Mouse (Mus musculus) 3134 (cell line): Measurements from ENCODE around the gene Peli3.
"Not testable (repeated sequence)": the region's sequence is repeated elsewhere in the genome, so short reads cannot be mapped to it uniquely, and the experiment has no call there.

Experiments
- DNase-seq: peaks from one replicate; pipeline ENCODE4 v3.0.0-alpha.2; 2011; ENCODE audit warnings: low spot score; ENCODE audit not compliant: insufficient read length; ENCODE audit errors: extremely low read depth

Gene Peli3

DNA sequence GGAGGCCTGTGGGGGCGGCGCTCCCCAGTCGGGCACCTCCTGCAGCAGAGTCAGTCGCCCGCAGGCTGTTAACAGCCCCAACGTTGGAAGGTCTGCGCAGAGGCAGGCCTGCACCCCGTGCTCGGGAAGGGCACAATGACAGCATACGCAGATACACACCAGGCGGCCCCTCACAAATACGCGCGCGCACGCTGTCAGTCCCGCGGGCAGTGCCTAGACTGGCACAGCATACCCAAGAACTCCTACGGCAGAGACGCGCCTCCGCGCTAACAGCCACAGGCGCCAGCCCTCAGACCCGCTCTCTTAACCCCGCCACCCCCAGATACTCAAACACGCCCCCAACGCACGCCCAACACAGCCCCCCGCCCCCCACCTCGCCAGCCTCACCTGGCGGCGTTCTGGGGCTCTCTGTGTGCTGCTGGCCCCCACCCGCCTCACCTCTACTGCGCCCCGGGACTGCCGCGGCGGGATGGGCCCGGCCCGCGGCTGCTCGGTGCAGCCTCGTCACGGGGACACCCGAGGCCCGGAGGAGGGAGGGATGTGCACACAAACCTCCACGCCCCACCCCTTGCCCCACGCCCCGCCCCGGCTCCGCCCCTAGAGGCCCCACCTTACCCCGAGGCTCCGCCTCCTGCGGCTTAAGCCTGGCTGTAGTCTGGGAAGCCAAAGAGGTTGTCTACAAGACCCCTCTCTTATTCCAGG lies at the start of gene Peli3:
Gene Peli3, minus strand, starts transcription at position 577 of the 702 bp plus-strand sequence.
- DNase-seq = peak; percentile 76

DNA sequence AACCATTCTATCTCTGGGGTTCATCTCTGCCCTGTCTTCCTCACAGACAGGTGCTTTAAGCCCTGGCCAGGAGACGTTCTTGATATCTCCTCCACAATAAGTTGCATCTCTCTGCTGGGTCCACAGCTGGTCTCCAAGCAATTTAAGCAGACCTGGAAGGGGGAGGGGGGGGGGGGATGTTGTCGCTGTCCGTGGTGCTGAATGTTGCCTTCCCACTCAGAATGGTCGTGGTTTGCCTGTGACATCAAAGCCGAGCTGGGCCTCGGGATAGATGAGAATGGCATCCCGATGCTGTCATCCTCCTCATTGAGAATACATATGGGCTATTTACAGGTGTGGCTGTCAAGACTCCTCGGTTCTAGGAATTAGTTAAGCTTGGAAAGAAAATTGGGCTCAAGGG lies 49.4 kb upstream of the Peli3 start:
- no peak for DNase-seq

DNA sequence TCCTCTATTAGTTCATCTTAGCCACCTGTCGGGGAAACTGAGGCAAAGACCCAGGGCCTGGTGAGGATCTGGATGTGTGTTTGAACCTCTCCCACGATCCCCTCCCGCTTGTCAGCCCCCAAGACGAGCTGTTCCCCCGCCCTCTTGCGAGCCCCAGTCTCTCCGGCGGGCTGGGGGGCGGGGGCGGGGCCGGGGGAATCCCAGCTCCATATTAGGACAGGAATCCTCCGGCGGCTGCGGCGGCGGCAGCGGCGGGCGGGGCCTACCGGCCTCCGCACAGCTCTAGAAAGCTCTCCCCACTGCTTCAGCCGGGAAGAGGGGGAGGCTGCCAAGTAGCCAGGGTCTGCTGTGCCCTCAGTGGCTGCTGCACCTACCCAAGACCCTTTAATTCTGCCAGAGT lies 47.8 kb upstream of the Peli3 start:
- DNase-seq = no peak

DNA sequence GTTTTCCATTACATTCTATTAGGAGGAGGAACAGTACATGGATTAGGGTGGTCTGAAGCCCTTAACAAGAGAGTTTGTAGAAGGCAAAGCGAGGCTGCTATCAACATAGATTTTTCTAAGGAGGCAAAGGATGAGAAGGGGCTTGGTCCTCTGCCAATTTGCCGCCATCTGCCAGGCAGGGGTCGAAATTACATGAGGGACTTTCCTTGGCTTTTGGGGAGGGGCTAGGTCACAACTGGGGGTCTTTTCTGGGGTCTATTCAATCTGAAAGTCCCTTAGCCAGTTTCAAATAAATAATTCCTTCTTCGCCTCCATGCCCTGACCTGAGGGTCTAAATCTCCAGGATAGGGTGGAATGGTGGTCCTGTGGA lies 47.3 kb upstream of the Peli3 start, which contains the start of gene Npas4:
Gene Npas4, minus strand, starts transcription at position 61 of the 370 bp plus-strand sequence.
- no peak for DNase-seq

DNA sequence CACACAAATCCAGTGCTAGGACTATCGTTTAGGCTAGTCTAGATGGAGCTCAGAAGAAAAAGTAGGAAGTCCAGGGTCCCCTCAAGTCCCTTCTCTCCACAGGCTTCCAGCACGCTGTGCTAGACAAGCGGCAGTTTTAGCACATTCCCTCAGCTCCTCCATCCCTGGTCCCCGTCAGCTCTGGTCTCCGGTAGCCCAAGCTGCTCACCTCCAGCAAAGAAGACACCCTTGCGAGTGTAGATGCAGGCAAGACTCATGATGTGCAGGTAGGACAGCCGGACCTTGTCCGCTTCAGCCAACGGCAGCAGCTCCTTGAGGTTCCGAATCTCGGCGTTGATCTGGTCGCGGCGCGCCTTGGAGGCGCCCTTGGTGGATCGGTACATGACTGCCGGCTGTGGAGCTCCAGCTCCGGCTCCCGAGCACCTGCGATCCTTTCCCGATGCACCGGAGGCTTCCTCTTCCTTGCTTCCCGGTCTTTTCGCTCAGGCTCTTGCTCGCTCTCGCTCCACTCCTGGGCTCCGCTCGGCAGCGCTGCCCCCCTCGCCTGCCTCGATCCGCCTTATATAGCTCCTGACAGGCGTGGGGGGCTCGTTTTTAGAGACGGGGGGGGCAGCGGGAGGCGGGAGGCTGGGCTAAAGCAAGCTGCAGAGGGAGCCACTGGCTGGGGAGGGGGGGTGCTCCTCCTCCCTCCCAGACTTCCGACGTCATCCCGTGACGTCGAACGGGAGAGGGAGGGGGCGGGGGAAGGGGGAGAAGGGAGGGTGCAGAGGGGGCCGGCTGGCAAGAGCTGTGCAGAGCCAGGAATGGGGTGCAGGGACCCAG lies 46.7 kb upstream of the Peli3 start:
- DNase-seq = no peak

DNA sequence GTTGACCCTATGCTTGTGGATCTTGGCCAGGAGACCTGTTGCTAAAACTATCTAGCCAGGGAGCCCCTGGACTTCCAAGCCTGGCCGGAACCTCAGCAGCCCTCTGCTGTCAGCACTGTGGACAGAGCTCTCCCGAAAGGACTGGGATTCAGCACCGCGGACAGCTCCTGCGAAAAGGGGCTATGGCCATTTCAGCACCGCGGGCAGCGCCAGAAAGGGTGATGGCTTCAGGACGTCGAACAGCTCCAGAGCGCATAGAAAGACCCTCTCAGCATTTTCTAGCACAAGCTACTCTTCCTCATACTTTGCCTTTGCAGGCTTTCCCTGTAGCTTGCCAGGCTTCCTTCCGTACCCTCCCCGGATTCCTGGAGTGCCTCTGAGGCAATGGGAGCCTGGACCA lies 46.1 kb upstream of the Peli3 start:
- DNase-seq = peak; percentile 56

DNA sequence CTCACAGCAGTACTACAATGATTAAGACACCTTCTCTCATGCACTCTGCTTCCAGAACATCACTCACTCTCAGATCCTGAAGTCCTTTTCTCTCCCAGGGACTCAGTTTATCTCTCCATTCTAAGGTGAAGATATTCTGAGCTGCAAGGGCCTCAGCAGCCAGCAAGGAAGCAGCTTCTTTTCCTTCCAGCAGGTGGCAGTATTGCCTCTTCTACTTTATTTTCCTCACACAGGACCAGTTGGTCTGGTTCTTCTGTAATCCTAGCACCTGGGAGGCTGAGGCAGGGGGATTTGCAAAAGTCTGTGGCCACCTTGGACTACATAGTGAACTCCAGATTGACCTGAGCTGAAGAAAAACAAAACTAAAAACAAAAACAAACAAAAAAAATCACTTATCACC lies 38.8 kb upstream of the Peli3 start:
- DNase-seq = peak; percentile 27

DNA sequence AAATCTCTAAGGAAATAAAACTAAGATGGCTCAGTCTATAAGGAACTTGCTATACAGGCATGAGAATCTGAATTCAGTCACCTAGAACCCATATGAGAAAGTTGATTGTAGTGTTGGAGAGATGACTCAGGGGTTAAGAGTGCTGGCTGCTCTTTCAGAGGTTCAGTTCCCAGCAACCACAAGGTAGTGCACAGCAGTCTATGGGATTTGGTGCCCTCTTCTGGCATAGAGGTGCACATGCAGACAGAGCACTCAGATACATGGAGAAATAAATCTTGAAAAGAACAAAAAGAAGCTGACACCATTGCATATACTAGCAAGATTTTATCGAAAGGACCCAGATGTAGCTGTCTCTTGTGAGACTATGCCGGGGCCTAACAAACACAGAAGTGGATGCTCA lies 25.3 kb upstream of the Peli3 start:
- peak; percentile 32 for DNase-seq

DNA sequence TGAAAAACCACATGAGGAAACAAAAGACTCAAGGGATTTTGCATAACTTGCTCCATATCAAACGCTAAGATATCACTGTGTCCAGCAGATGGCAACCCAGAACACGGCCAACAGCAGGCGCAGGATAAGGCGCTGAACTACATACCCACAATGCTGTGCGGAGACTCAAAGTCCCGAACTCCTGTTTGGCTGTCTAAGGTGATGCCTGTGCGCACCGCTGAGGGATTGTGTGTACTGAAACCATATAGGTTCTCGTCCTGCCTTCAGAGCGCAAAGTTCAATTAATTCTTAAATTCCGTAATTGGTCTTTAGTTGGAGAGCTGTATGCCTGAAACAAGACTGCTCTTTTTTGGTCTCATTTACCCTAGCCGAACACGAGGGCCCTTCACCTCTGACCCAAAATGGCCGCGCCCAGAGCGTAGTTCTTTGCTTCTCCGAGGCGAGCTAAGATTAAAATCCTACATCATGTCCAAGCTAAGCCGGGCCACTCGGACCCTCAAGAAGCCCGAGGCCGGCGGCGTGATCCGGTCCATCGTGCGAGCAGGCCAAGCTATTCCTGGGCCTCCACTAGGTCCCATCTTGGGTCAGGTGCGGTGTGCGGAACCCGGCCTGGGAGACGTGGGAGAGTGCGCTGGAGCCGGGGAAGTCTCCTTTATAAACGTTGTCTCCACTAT lies 19.1 kb upstream of the Peli3 start, which contains the start of gene Mrpl11:
Gene Mrpl11, plus strand, starts transcription at position 220 of the 674 bp plus-strand sequence.
- peak; percentile 79 for DNase-seq

DNA sequence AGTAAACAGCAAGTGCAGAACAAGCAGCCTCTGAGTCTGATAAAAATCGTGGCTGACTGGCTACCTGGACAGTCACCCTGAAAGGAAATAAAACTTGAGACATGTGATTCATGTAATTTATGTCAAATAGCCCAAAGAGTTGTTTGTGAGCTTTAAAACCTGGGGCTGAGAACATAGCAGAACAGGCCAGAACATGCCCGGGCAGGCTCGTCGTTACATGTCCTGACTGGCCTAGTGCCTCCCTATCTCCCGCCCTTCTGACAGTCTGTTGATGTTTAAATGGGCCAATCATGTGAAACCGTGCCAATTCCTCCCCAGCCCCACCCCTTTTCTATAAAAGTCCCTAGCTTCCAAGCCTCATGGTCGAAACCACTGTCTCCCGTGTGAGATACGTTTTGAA lies 5.7 kb upstream of the Peli3 start:
- not testable (repeated sequence) for DNase-seq

DNA sequence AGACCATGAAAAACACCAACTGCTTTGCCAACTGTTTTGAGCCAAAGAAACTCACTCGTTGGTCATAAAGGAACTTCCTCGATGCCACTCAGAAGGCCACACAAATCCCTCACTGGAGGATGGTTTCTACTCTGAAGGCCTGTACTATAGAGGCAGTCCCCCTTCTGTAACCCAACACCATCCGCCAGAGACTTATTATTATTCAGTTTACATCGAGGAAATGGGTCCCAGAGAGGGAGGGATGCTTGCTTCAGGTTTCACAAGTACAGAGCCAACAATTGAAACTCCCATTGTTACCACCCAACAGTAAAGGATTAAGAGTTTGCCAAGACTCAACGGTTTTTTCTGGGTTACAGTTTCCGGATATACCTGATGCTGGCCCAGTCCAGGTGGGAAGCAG lies 2.6 kb upstream of the Peli3 start:
- no peak for DNase-seq

DNA sequence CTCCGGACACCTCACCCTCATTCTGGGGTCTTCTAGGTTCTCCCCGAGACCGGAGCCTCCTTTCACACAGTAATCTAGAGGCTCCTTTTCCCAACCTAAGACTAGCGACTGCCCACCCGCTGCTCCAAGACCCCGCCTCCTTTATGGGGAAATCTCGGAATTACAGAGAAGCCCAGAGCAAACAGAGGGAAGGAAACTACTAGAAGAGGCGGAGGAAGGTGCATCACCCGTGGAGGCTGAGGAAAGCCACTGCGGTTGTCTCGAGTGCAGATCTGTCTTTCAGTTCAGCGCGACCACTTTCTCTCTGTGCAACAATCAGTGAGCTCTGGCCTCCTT lies 294 bp upstream of the Peli3 start:
- DNase-seq = no peak

DNA sequence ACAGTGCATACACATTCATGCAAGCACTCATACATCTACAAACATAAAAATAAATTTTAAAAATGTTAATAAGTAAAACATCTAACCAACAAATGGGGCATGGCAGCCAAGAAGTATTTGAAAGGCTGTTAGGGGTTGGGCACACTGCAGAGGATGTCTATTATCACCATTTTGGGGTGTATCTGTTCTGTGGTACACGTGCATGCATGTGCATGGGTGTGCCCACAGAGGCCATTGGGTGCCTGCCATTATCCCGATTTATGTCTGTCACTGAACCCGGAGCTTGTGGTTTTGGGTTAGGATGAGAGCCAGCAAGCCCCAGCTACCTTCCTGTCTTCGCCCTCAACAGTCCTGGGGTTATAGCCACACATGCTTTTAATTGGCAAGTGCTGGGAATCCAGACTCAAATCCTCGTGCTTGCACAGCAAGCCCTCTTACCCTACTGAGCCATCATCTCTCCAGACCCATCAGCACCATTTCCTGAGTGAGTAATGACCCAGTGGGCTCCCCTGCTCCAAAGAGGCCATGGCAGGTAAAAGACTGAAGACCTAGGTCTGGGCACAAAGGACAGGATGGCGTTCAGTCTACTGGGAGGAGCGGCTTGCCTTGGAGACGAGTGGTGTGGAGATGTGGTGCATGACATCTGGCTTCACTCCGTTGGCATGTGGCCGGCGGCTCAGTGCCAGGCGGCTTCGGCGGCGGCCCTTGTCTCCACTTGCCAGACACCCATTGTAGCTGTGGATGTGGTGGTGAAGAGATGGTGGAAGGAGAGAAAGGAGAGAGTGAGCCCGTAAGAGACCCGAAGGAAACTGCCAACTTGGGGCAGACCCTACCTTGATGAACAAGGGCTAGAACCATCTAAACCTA lies 5.2 kb downstream of the Peli3 start:
- peak; percentile 82 for DNase-seq

DNA sequence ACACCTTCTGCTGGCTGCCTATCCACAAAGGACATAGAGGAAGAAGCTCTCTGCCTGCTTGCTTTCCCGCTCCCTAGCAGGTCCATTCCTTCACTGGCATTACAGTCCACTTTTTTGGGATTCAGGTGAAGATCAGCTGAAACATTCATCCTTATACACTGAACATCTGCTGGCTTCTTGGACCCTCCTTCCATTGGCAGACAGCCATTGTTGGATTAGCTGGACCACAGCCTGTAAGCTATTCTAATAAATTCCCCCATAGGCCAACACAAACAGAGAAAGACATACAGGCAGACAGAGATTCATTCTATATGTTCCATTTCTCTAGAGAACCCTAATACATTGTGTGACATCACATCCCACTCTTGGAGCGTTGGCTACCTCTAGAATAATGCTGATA lies 6.0 kb downstream of the Peli3 start:
- DNase-seq = no peak

DNA sequence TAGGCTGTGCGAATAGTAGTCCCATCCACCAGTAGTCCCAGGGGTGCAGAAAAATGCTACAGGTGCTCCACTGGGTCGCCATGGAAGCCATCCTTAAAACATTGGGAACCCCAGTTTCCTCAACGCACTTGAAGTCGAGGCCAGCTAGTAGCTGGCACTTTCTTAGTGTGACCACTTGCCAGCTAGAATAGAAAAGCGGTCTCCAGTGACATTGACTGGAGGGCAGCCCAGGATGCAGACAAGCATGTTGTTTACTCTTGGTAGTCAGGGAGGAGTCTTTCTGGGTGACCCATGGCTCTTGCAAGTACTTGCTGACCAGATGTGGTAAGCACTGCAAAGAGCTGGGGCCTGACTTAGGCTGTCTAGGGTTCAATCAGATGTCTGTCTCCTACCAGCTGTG lies 14.1 kb downstream of the Peli3 start:
- no peak for DNase-seq

DNA sequence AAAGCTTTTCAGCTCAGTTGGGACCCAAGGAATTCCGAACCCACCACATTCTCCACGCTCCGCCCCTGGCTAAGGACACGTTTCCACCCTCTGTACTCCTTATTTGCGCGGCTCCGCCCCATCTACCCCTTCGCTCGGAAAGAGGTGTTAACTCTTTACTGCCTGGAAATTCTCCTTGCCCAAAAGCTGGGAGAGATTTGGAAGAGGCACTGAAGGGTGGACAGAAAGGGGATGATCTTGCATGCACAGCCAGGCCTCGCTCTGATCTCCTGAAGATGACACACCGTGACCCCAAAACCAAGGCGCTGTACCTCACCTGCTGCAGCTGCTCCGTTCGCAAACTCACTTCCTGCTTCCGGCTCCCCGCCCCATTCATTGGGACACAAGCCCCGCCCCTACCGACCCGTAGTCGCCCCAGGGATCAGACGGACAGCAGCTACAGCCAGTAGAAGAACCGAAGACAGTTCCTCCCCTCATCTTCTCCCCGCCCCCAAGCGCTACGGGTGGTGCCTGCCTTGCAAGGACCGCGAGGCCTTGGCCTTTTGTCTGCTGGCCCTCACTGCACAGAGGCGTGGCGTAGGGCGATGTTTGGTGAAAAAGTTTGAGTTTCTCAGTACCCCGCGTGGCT lies 14.9 kb downstream of the Peli3 start, which contains the start of gene Dpp3:
Gene Dpp3, minus strand, starts transcription at position 384 of the 628 bp plus-strand sequence.
- peak; percentile 96 for DNase-seq

DNA sequence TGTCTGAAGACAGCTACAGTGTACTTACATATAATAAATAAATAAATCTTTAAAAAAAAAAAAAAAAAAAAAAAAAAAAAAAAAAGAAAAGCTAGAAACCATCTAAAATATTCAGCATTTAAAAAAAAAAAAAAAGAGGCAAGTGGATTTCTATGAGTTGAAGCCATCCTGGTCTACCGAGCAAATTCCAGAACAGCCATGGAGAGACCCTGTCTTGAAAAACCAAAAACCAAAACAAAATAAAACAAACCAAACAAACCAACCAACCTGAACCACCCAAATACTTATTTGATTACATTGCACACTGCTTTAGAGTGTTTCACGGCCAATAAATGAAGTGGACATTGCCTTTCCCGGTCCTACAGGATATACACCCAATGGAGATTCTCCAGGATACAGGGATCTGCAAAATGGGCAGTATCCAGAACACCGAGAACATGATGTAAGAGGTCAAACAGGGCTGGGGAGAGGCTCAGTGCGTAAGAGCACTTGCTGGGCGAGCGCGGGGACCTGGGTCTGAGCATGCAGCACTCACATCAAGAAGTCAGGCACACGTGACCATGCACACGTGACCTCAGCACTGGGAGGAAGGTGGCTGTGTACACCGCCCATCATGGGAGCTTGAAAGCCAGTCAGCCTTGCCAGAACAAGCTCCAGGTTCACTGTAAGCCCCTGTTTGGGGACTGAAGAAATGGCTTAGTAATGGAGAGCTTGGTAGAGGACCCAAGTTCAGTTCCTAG lies 17.6 kb downstream of the Peli3 start:
- DNase-seq = no peak

DNA sequence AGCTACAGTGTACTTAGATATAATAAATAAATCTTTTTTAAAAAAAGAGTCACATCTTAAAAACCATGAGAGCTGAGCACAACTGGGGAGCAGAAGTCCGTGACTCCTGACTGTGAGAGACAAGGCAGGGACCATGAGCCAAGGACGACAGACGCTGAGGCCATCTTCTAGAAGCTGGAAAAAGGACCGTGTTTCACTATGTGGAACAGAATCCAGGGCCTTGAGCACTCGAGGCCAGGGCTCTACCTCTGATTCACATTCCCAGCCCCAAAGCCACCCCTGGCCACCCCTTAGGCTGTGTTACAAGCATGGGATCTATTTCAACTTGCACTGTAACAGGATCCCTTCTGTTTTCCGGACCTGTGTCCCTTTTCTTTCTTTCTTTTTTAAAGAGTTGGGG lies 23.3 kb downstream of the Peli3 start:
- no peak for DNase-seq

DNA sequence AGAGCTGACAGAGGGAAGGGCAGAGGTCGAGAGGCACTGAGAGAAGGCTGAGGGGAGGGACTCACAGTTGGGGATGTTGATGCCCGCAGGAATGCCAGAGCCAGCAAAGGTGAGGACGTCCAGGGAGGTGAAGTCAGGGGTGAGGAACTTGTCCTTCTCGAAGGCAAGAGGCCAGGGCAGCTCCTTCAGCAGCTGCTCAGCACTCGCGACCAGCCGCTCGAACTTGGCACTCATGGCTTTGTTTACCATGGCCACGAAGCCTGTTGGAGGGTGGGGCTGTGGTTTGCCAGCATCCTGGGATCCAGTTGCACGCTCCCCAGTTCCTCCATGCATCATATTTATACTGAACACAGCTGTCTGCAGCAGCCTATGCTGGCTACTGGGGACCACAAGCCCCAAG lies 26.1 kb downstream of the Peli3 start:
- no peak for DNase-seq
